Mouse (Mus musculus): ENCODE measurements around the gene Arhgef10l. TPM values are rescaled to one million over a fixed set of nuclear protein-coding genes. Genes with fewer than 3 reads are reported as not detected.

The Arhgef10l gene
- polyA plus RNA-seq, 1 experiment, result 14.2 TPM

GRCm38 (mm10) chr4:140532270-140532669 lies 133.5 kb downstream of the Arhgef10l start:
- H3K4me3 ChIP-seq (ENCODE audit: low read depth, low read length), result no peak overlapping the region
- 32% methylated on average over 15 of the region's 15 CpGs for WGBS

GRCm38 (mm10) chr4:140531024-140531423 lies 134.8 kb downstream of the Arhgef10l start:
- H3K27ac ChIP-seq (ENCODE audit: insufficient read depth, low read depth, low read length), result no peak overlapping the region
- H3K27me3 ChIP-seq (ENCODE audit: control insufficient read depth, insufficient read depth, low read length), result no peaks in the 10 kb centered on the region
- H3K36me3 ChIP-seq (ENCODE audit: control insufficient read depth, insufficient read depth, low read length), result no peaks in the 10 kb centered on the region
- TF ChIP-seq POLR2A (IDR thresholded peaks at IDR 0.05; ENCODE audit: low read depth, low read length) (no peak), CTCF (IDR thresholded peaks at IDR 0.05; ENCODE audit: extremely low read depth, insufficient read length, insufficient replicate concordance, low read depth, low read length) (no peak)
- WGBS, result 32% methylated on average over 9 of the region's 9 CpGs
- H3K4me3 ChIP-seq (ENCODE audit: low read depth, low read length), result no peak overlapping the region
- no peaks in the 10 kb centered on the region for H3K4me1 ChIP-seq (ENCODE audit: control insufficient read depth, insufficient read depth, insufficient read length, low read length)

More at GRCm38 (mm10) chr4:140532270-140532669, 133.5 kb downstream of the Arhgef10l start:
- no peak overlapping the region for H3K27ac ChIP-seq (ENCODE audit: insufficient read depth, low read depth, low read length)
- no peaks in the 10 kb centered on the region for H3K4me1 ChIP-seq (ENCODE audit: control insufficient read depth, insufficient read depth, insufficient read length, low read length)
- TF ChIP-seq CTCF (IDR thresholded peaks at IDR 0.05; ENCODE audit: extremely low read depth, insufficient read length, insufficient replicate concordance, low read depth, low read length) (no peak), POLR2A (IDR thresholded peaks at IDR 0.05; ENCODE audit: low read depth, low read length) (no peak)
- H3K27me3 ChIP-seq (ENCODE audit: control insufficient read depth, insufficient read depth, low read length), result no peaks in the 10 kb centered on the region
- peaks cover 3% of the 10 kb centered on the region; the same call in 1 of the 2 replicates for H3K36me3 ChIP-seq (ENCODE audit: control insufficient read depth, insufficient read depth, low read length)

- TF ChIP-seq CTCF (IDR thresholded peaks at IDR 0.05; ENCODE audit: extremely low read depth, insufficient read length, insufficient replicate concordance, low read depth, low read length) (no peak), POLR2A (IDR thresholded peaks at IDR 0.05; ENCODE audit: low read depth, low read length) (no peak)
- H3K27me3 ChIP-seq (ENCODE audit: control insufficient read depth, insufficient read depth, low read length), result no peaks in the 10 kb centered on the region
- H3K4me1 ChIP-seq (ENCODE audit: control insufficient read depth, insufficient read depth, insufficient read length, low read length), result no peaks in the 10 kb centered on the region
- no peak overlapping the region for H3K4me3 ChIP-seq (ENCODE audit: low read depth, low read length)
- WGBS, result 84% methylated on average over 14 of the region's 14 CpGs
- no peak overlapping the region for H3K27ac ChIP-seq (ENCODE audit: insufficient read depth, low read depth, low read length)
- no peaks in the 10 kb centered on the region for H3K36me3 ChIP-seq (ENCODE audit: control insufficient read depth, insufficient read depth, low read length)
Observed at GRCm38 (mm10) chr4:140529735-140530134, 136.1 kb downstream of the Arhgef10l start.

GRCm38 (mm10) chr4:140528443-140528842 lies 137.4 kb downstream of the Arhgef10l start:
- Histone ChIP-seq H3K36me3 (ENCODE audit: control insufficient read depth, insufficient read depth, low read length) (no peaks in the 10 kb centered on the region), H3K27me3 (ENCODE audit: control insufficient read depth, insufficient read depth, low read length) (no peaks in the 10 kb centered on the region), H3K4me3 (ENCODE audit: low read depth, low read length) (no peak overlapping the region), H3K4me1 (ENCODE audit: control insufficient read depth, insufficient read depth, insufficient read length, low read length) (no peaks in the 10 kb centered on the region), H3K27ac (ENCODE audit: insufficient read depth, low read depth, low read length) (no peak overlapping the region)
- TF ChIP-seq CTCF (IDR thresholded peaks at IDR 0.05; ENCODE audit: extremely low read depth, insufficient read length, insufficient replicate concordance, low read depth, low read length) (no peak), POLR2A (IDR thresholded peaks at IDR 0.05; ENCODE audit: low read depth, low read length) (no peak)
- WGBS, result 93% methylated on average over 3 of the region's 5 CpGs

- Histone ChIP-seq H3K27ac (ENCODE audit: insufficient read depth, low read depth, low read length) (no peak overlapping the region), H3K27me3 (ENCODE audit: control insufficient read depth, insufficient read depth, low read length) (no peaks in the 10 kb centered on the region), H3K4me3 (ENCODE audit: low read depth, low read length) (no peak overlapping the region), H3K36me3 (ENCODE audit: control insufficient read depth, insufficient read depth, low read length) (no peaks in the 10 kb centered on the region), H3K4me1 (ENCODE audit: control insufficient read depth, insufficient read depth, insufficient read length, low read length) (no peaks in the 10 kb centered on the region)
- WGBS, result 55% methylated on average over 10 of the region's 10 CpGs
- no peak for TF ChIP-seq CTCF (IDR thresholded peaks at IDR 0.05; ENCODE audit: extremely low read depth, insufficient read length, insufficient replicate concordance, low read depth, low read length)
Observed at GRCm38 (mm10) chr4:140525674-140526177, 140.1 kb downstream of the Arhgef10l start.

GRCm38 (mm10) chr4:140524927-140525326 lies 140.9 kb downstream of the Arhgef10l start:
- Histone ChIP-seq H3K27me3 (ENCODE audit: control insufficient read depth, insufficient read depth, low read length) (no peaks in the 10 kb centered on the region), H3K27ac (ENCODE audit: insufficient read depth, low read depth, low read length) (no peak overlapping the region), H3K4me3 (ENCODE audit: low read depth, low read length) (no peak overlapping the region), H3K36me3 (ENCODE audit: control insufficient read depth, insufficient read depth, low read length) (peaks cover 2% of the 10 kb centered on the region), H3K4me1 (ENCODE audit: control insufficient read depth, insufficient read depth, insufficient read length, low read length) (no peaks in the 10 kb centered on the region)
- TF ChIP-seq CTCF (IDR thresholded peaks at IDR 0.05; ENCODE audit: extremely low read depth, insufficient read length, insufficient replicate concordance, low read depth, low read length) (no peak), POLR2A (IDR thresholded peaks at IDR 0.05; ENCODE audit: low read depth, low read length) (no peak)
- WGBS, result 91% methylated on average over 13 of the region's 13 CpGs

GRCm38 (mm10) chr4:140522873-140523272 lies 142.9 kb downstream of the Arhgef10l start:
- H3K4me1 ChIP-seq (ENCODE audit: control insufficient read depth, insufficient read depth, insufficient read length, low read length), result no peaks in the 10 kb centered on the region
- WGBS, result 94% methylated on average over 4 of the region's 4 CpGs
- H3K36me3 ChIP-seq (ENCODE audit: control insufficient read depth, insufficient read depth, low read length), result peaks cover 6% of the 10 kb centered on the region
- H3K27ac ChIP-seq (ENCODE audit: insufficient read depth, low read depth, low read length), result no peak overlapping the region
- no peak overlapping the region for H3K4me3 ChIP-seq (ENCODE audit: low read depth, low read length)
- no peaks in the 10 kb centered on the region for H3K27me3 ChIP-seq (ENCODE audit: control insufficient read depth, insufficient read depth, low read length)
- no peak for TF ChIP-seq CTCF (IDR thresholded peaks at IDR 0.05; ENCODE audit: extremely low read depth, insufficient read length, insufficient replicate concordance, low read depth, low read length)
- TF ChIP-seq POLR2A (IDR thresholded peaks at IDR 0.05; ENCODE audit: low read depth, low read length), result no peak
